Mouse (Mus musculus): ENCODE measurements at regions not wholly inside any gene's neighbourhood (a gene's known extent, or its start where the extent isn't known, plus 50 kb on each side); places are given as distances from the start of the nearest gene placed in this dataset.
A peak's percentile ranks its signal among the peaks of the same experiment; 100 is the strongest.
"Not testable (repeated sequence)": the region's sequence is repeated elsewhere in the genome, so short reads cannot be mapped to it uniquely, and the experiment has no call there.

DNA sequence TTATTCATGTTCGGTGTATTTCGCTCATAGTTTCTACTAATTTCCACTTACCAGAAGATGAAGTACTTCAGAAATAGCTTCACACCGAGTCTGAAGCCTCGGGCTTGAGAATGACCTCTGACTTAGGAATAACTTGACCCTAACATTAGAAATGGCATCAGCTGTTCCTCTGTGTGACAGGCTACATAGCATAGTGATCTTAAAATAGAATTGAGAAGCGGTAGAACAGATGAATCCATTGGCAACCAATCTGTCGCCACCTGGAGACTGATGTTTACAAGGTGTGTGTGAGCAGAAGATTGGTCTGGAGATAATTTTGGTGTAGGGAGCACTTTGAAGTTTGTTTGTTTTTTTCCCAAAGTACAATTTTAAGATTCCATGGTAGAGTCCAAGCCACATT, 60.9 kb upstream of the Ahi1 start:
- DNase-seq (ENCODE audit: low spot score in 2 of 2): no peak

DNA sequence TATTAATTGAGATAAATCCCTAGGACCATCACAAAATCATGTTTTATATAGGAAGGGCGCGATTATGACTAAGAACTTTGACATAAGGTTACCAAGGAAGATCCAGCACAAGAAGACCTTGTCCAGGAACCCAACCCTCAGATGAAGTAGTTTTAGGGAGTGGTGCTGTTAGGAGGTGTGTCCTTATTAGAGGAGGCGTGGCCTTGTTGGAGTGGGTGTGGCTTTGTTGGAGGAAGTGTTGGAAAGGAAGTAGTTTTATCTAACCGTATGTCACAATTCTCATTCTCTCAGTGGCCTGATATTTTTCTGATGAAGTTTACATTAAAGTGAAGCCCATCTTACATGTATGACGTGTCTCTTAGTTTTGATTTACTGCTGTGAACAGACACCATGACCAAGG, 68.7 kb upstream of the Ahi1 start:
- DNase-seq (ENCODE audit: low spot score in 2 of 2): peak in 1 of 2 experiments; percentile 57

DNA sequence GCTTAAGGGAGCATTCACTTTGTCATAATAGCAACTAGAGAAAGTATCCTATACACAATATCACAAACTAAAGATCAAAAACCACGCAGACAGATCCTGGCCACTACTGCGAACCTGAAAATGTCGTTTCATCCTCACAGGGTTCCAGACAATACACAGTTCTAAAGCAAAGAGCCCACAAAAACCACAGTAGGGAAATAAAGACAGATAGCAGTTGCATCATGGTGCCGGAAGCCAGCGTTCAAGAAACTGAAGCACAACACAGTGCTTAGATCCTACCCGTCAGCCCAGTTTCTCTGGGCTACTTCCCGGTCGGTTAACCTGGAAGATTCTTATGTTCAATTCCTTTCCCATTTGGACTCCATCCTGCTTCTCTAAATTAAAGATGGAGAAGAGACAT, 69.7 kb upstream of the Ahi1 start:
- no peak for DNase-seq (ENCODE audit: low spot score in 2 of 2)

DNA sequence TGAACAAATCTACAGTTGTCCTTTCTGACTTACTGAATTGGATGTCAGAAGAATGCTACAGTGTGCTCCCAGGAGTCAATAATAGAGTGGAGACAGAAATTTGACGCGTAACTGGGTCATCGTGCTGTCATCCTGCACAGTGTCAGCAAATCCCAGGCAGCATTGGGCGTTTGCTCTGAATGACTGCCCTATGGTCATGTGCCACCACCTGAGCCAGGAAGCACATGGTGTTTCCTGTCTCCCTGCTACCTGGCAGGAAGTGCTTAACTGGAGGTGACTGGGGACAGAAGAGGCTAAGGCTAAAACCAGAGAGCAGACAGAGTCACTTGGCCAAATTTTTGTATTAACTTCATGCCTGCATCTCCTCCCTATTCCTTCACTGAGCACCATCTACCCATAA, 72.1 kb upstream of the Ahi1 start:
- DNase-seq (ENCODE audit: low spot score in 2 of 2): no peak

DNA sequence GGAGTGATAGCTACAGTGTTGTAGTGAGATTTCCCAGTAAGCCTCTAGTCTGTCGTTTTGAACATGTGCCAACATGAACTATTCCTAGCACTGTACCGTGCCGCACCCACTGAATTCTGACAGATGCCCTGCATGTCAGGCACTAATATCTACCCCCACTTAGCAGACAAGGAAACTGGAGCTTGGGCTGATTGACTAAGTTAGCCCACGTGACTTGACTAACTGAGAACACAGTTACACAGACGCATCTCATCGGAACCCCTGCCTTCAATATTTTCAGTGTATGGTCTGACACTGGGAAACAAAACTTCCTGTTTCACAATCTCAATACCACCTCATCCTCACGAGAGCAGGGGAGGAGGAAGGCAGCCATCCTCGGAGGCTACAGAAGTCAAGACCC, 72.9 kb upstream of the Ahi1 start:
- no peak for DNase-seq (ENCODE audit: low spot score in 2 of 2)

DNA sequence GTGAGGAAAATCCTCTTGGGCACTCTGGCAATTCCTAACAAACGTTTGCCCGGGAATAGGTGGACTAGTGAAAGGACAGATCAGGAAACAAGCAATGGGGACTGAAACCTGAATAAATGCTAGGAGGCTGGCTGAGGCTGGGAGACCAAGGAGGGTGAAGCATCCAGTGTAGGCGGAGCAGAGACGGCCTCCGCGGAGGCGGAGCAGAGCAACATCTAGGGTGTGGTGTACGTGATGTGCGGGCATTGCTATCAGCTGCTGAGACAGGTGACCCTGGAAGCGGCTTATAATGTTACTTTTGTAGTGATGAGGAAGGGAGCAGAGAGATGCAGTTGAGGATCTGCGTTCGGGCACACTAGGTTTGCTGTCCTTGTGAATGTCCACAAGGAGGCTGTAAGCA, 85.3 kb upstream of the Ahi1 start:
- no peak for DNase-seq (ENCODE audit: low spot score in 2 of 2)

DNA sequence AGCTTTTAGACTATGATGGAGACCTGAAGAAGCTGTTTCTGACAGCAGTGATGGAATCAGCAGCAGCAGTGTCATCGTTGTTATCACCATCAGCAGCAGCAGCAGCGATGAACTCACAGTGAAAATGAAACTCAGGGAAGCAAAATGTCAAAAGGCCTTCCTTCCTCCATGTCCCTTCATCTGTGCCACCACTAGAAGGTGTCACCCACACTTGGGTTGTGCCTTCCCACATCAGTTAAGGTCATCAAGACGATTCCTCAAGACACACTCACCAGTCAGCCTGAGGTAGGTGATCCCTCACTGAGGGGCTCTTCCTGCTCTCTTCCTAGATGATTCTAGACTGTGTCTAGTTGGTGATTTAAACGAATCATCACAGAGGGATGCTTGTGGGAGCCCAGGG, 87.3 kb upstream of the Ahi1 start:
- DNase-seq (ENCODE audit: low spot score in 2 of 2): no peak

DNA sequence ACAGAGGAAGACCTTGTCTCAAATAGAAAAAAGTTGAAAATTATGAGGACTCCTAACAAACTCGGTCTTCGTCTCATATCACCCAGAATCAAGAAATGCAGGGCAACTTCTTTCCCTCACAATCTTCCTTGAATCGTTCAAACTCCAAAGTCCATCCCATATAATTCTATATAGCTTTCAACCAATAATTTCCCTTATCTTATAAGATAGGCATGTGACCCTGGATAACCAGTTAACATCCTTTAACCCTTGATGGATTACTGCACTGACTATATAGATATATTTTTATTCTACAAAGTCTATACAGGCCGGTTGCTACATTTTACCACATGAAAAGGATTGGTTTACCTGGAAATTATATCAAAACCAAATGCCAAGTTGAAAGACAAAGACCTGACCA, 94.9 kb upstream of the Ahi1 start:
- DNase-seq (ENCODE audit: low spot score in 2 of 2): no peak

DNA sequence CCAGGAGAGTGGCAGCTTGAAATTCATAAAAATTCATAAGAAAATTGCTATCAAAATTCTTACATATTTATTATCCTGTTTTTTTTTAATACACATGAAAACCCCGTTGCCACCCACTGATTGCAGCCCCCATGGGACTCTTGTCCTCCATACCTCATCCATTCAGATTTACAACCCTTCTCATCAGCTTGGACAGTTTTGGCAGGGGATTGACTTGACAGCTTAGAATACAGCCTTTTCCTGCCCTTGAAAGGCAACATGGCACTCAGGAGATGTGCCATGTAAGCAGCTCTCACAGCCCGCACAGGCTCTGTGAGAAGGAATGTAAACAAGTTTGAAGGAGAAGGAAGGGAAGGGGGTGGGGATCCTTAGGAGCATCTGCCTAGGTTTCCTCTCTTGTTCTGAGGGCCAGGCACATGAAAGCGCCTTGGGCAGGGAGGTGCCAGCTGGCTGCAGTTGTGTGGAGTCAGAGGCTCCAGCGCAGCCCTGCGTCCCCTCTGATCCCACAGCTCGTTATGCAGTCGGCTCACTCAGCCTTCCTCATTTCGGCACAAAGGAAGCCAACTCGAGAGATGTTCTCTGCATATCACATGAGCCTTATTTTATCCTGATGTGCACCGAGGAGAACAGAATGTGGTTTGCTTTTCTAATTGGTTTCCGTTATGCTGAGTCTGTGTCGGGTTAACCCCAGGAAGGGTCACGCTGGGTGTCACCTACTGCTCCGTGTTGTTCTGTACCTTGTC, 97.6 kb upstream of the Ahi1 start:
- no peak for DNase-seq (ENCODE audit: low spot score in 2 of 2)

DNA sequence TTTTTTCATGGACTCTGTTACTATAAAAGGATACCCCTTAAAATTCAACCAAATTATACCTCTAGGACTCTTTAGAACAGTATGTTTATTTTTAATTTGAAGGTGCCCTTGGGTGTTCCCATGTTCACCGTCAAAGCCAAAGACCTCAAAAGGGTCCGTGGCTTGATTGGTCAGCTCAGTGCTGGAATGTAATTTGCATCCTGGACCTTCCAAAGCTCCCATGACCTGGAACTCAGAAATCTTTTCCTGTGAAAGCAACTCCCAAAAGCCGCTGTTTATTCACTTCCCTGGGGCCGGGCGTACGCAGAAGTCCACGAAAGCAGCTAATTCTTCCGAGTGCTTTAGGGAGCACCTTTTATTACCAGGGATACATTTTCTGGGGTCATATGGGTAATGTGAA, 105.1 kb upstream of the Ahi1 start:
- DNase-seq (ENCODE audit: low spot score in 2 of 2): no peak

DNA sequence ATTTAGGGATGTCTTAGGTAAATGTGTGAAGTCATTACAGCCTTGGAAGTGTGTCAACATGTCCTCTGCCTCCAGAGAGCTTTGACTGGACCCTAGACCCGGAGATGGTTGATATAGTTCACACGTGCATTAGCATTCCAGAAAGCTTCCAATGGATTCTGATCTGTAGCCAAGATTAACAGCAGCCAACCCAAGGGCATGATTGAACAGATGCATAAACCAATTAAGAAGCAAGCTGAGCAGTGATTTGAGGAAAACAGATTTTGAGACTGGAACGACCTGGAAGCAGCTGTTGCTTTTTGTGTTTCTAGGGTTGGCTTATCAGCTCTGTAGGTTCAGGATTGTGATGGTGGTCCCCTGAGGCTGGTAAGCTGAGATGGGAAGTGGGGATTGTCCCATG, 109.1 kb upstream of the Ahi1 start:
- no peak for DNase-seq (ENCODE audit: low spot score in 2 of 2)

DNA sequence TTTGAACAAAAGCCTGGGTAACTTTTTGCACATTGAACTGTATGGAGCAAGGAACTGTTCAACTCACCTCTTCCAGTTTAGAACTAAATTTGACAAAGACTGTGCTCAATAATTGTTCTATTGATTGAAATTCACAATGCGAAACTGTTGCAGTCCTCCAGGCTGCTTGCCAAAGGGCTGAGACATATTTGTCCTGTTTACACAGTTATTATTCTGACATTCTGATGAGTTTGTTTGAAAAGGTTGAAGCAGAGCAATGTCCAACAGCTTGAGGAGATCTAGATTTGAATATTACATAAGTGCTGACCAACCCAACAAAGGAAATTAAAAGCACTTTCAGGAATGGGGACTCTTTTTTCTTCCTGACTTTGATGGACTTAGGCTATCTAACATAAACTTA, 110.2 kb upstream of the Ahi1 start:
- no peak for DNase-seq (ENCODE audit: low spot score in 2 of 2)

DNA sequence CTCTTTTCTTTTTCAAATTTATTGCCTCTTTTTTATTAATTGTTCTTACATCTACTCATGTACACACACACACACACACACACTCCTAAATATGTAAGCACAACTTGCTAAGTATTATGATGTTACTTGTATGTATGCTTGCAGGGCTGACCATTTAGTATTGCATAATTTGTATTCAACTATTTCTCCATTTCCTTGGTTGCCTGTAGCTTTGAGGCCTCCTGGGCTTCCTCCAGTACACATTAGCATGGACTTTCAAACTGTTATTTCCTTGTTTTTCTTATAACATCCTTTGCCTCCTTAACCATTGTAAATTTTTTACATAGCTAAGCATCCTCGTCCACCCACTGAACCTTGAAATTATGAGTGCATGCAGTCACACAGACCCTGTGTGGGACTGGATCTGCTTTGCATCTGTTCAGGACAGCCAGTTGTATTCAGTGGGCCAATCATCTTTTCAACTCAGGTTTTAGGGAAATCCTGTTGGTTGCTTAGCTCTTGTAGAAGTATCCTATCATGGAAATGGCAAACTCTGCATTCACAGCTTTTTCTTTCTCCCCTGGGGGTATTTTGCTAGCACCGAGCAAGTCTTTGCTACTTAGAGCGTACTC, 110.8 kb upstream of the Ahi1 start:
- DNase-seq (ENCODE audit: low spot score in 2 of 2): no peak

DNA sequence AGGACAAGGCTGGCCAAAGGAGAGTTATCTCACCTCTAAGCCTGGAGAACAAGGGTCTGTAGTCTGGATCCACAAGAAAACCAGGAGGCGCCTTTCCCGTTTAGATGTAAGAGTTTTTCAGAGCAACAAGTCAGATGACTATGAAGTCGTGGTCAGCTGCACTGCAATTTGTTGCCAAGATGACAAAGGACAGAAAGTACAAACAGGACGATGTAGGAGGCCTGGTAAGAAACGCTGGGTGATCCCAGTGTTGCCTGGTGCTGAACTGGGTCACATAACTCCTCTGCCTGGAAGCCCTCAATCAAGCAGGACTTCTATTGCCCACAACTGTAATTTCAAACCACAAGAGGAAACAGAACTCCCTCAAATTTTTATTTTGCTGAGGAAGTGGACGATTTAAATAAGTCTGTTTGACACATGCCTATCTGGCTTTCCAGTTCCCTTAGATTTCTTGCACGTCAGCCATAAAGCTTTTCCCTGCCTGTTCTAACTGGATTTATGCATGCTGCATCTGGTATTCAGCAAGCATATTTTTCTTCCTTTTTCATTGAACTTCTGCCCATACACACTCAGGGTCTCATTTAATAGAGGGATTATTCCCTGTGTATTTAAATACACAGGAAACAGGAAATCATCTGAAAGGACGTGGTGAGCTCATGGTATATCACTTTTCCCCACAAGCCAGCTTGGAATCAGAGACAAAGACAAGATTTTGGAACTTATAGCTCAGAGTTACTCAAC, 113.5 kb upstream of the Ahi1 start:
- no peak for DNase-seq (ENCODE audit: low spot score in 2 of 2)

DNA sequence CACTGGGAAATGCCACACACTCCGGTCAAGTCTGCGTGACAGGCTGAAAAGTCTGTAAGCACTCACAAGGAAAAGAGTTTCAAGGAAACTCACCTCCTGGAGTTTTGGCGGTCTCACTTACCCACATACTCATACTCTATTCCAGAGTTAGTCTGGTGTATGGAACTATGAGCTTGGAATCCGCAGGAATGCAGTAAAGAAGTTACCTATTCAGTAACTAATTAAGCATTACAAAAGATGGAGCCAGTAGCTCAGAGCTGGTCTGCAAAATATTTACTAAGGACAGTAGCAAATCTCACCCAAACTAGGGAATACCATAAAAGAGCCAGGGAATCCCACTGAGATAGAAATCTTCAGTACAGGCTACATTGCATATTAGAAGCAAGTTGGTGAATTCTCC, 111.9 kb upstream of the Pde7b start:
- not testable (repeated sequence) for DNase-seq (ENCODE audit: low spot score in 2 of 2)

DNA sequence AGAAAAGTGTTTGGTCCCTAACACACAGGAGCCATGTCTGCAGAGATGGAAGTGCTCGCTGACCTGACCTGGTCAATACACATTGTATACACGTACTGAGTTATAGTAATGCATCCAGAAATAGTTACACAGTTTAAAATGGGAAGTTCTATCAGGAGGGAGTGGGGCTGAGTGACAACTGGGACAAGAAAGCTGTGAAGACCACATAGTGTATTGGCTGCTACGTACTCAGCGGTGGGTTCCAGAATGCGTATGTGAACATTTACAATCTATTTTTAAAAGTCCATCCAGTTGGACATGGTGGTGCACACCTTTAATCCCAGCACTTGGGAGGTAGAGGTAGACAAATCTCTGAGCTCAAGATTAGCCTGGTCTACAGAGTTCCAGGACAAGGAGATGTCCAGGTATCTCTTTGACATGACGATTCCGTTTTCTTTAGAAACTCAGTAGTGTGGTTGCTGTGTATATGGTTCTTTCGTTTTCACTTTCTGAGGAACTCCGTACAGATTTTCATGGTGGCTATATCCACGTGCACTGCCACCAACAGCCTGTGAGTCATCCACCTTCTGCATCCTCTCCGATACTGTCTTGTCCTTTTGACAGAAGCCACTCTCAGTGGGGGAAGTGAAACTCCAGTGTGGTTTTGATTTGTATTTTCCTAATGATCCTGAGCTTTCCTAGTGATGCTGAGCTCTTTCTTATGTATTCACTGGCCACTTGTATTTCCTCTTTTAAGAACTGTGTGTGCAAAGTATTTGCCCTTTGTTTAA, 110.1 kb upstream of the Pde7b start:
- peak in 1 of 2 experiments; percentile 31 for DNase-seq (ENCODE audit: low spot score in 2 of 2)

DNA sequence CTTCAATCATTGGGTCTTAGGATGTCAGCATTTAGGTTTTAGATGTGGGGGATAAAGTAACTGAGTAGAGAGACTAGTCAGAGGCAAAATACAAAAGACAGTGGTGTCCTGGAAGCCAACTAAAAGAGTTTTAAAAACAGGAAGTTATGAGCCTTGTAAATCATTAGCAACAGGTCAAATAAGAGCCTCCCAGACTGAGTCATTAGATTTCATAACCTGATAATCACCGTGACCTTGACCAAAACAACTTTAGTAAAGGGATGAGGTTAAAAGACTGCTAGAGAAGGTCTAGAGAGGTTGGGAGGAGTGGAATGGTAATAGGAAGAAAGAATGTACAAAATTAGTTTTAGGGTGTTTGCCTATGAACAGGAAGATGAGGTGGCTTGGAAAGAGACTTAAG, 103.4 kb upstream of the Pde7b start:
- no peak for DNase-seq (ENCODE audit: low spot score in 2 of 2)

DNA sequence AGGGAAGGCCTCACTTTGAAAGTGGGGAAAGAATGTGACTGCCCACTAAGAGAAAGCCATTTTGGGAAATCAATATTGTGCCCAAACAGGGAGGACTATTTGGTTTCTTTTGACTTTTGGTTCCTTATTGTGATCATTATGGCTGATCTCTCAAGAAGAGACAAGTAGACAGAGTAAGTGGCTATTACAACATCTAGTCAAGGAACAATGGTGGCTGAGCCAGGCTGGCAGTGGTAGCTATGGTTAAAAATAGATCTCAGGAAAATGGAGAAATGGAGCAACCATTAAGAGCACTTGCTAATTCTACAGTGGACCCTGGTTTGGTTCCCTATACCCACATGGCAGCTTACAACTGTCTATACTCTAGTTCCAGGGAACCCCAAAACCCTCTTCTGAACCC, 102.6 kb upstream of the Pde7b start:
- DNase-seq (ENCODE audit: low spot score in 2 of 2): no peak

DNA sequence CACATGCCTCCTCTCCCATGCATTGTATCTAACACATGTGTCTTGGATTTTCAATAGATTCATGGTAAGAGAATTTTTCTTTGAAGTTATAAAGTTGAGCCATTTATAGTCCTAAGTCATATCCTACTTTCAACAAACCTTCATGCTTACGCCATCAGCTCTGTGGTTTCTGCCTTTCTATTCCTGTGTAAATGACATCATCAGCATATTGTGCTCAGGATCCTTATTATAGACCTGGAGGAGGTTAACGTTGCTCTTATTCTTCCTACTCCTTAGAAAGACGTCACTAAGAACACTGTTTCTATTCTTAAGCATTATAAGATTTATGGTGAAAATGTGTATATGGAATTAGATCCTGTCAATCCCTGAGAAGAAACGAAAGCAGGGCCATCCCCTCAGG, 93.7 kb upstream of the Pde7b start:
- DNase-seq (ENCODE audit: low spot score in 2 of 2): no peak

DNA sequence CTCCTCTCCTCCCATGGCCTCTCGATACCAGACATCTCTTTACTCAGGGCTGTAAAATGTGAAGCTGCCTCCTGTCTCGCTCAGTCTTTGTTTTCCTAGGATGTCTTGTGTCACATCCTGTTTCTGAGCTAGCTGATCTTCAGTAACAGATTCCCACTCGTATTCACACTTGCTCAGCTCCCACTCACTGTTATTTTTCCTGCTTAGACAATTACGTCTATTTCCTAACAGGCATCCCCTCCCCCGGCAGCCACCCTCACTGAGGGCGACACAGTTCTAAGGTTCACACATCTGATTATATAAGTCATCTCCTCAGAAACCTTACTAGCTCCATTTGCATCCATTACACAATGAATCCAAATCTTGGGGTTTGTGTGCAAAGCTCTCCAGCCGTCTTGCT, 74.9 kb upstream of the Pde7b start:
- DNase-seq (ENCODE audit: low spot score in 2 of 2): no peak

DNA sequence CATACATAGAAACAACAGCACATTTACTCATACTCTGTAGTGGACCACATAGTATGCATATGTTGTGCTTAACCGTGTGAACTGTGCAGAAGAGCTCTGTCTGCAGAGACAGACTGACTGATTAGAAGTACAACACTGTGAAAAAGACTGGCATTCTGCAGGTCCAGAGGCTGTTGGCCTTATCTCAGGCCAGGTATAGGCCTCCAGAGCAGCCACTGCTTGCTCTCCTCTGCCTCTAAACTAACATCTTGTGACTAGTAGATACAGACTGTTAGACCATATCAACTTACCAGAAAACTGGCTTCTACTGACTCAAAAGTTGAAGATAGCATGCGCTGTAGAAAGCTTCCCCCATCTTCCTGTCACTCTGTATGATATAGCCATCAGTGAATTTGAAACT, 73.5 kb upstream of the Pde7b start:
- no peak for DNase-seq (ENCODE audit: low spot score in 2 of 2)

DNA sequence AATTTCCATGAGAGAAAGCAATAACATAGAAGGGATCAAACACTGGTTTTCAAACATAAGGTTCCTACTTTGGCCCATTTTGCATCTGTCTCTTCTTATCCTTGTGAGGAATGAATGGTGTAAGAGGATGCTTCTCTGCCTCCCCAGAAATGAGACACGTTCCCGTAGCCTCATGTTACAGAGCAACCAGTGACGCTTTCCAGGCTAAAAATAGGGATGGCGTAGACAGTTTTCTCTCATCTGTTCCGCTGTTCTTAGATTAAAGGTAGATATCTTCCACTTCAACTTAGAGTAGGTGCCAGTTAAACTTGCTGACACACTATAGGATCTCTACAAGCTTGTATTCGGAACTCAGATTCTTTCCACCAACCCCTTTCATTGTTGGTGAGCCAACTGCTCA, 69.1 kb upstream of the Pde7b start:
- DNase-seq (ENCODE audit: low spot score in 2 of 2): no peak

DNA sequence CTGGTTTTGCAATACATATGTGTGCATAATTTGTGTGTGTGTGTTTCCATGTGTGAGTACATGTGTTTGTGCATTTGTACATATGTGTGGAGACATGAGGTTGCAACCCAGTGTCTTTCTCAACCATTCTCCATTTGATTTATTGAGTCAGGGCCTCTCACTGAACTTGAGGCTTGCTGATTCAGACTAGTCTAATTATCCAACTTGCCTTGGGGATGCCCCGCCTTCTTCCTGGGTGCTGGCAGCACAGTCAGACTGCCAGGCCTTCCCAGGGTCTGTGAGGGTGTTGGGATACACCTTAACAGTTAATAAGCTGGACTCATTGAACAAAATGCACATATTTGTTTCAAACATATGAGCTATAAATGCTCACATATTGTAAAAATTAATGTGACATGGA, 56.1 kb upstream of the Pde7b start:
- DNase-seq (ENCODE audit: low spot score in 2 of 2): no peak

Data from spleen, postnatal 10 days (tissue).